ENCODE assay signal across 24 mouse cellular contexts in genomic region chr5:112755581-112755980, GRCm38 (mm10).
DNase-seq lines count a peak whose midpoint lies in the region; ATAC-seq and TF ChIP-seq lines count a peak whose summit lies in the region.
"Had no signal": no experiment of that assay in that cellular context is flagged by ENCODE, and none has a peak within 500 bp of the region (broad histone marks: within the 10 kb centered on the region; RNA-seq: fewer than 3 reads in every experiment).

No protein-coding gene starts in this region.

- peaks cover 5% of the 10 kb centered on the region; the same call in 1 of the 2 replicates for H3K4me1 ChIP-seq in hindbrain, embryonic 14.5 days (replicated peaks; ENCODE audit: control insufficient read depth, insufficient read depth, low read length)
- peaks cover 10% of the 10 kb centered on the region for H3K4me1 ChIP-seq in midbrain, embryonic 15.5 days
- no peaks in the 10 kb centered on the region for H3K4me1 ChIP-seq in liver, embryonic 12.5 days
- H3K4me1 ChIP-seq: embryonic facial prominence, embryonic 15.5 days; liver, embryonic 13.5 days; lung, embryonic 15.5 days had no signal

- WGBS in hindbrain, embryonic 14.5 days: 17% methylated on average over 10 of the region's 10 CpGs
- WGBS in midbrain, embryonic 15.5 days: 19% methylated on average over 10 of the region's 10 CpGs
- WGBS in liver, embryonic 12.5 days (ENCODE audit: insufficient replicate concordance): 20% methylated on average over 10 of the region's 10 CpGs

- H3K36me3 ChIP-seq in hindbrain, embryonic 14.5 days (replicated peaks; ENCODE audit: control insufficient read depth, insufficient read depth): no peaks in the 10 kb centered on the region
- no peaks in the 10 kb centered on the region for H3K36me3 ChIP-seq in midbrain, embryonic 15.5 days (replicated peaks)
- no peaks in the 10 kb centered on the region for H3K36me3 ChIP-seq in liver, embryonic 12.5 days
- H3K36me3 ChIP-seq: embryonic facial prominence, embryonic 15.5 days; forebrain, embryonic 10.5 days; liver, embryonic 13.5 days; lung, embryonic 15.5 days had no signal

- H3K9me3 ChIP-seq in hindbrain, embryonic 14.5 days (ENCODE audit: control insufficient read depth, low read length): no peaks in the 10 kb centered on the region
- H3K9me3 ChIP-seq in midbrain, embryonic 15.5 days: no peaks in the 10 kb centered on the region
- no peaks in the 10 kb centered on the region for H3K9me3 ChIP-seq in liver, embryonic 12.5 days (replicated peaks)
- H3K9me3 ChIP-seq: embryonic facial prominence, embryonic 15.5 days; forebrain, embryonic 10.5 days; lung, embryonic 15.5 days had no signal

- no peak overlapping the region for H3K4me3 ChIP-seq in hindbrain, embryonic 14.5 days (replicated peaks; ENCODE audit: low read length)
- no peak overlapping the region for H3K4me3 ChIP-seq in midbrain, embryonic 15.5 days
- no peak overlapping the region for H3K4me3 ChIP-seq in liver, embryonic 12.5 days
- H3K4me3 ChIP-seq: embryonic facial prominence, embryonic 15.5 days; forebrain, embryonic 10.5 days; layer of hippocampus, adult 2 months; liver, embryonic 13.5 days; lung, embryonic 15.5 days; myocyte had no signal

- no peak for TF ChIP-seq POLR2A in brain, embryonic 14.5 days (IDR thresholded peaks at IDR 0.05; ENCODE audit: borderline replicate concordance, extremely low read depth, insufficient read depth, insufficient read length, poor library complexity, severe bottlenecking)

- no peaks in the 10 kb centered on the region for H3K27me3 ChIP-seq in hindbrain, embryonic 14.5 days (ENCODE audit: control insufficient read depth, insufficient read depth, low read length)
- H3K27me3 ChIP-seq in midbrain, embryonic 15.5 days (replicated peaks): no peaks in the 10 kb centered on the region
- no peaks in the 10 kb centered on the region for H3K27me3 ChIP-seq in liver, embryonic 12.5 days (replicated peaks)
- H3K27me3 ChIP-seq: CH12.LX; embryonic facial prominence, embryonic 15.5 days; liver, embryonic 13.5 days; lung, embryonic 15.5 days had no signal

- no peak overlapping the region for H3K4me2 ChIP-seq in hindbrain, embryonic 14.5 days (replicated peaks)
- no peak overlapping the region for H3K4me2 ChIP-seq in midbrain, embryonic 15.5 days
- H3K4me2 ChIP-seq in liver, embryonic 12.5 days: no peak overlapping the region
- H3K4me2 ChIP-seq: embryonic facial prominence, embryonic 15.5 days; liver, embryonic 13.5 days; lung, embryonic 15.5 days had no signal

- H3K27ac ChIP-seq in hindbrain, embryonic 14.5 days: peak overlapping the region; percentile 22; the same call in 1 of the 2 replicates
- peak overlapping the region; percentile 53; the same call in 1 of the 2 replicates for H3K27ac ChIP-seq in midbrain, embryonic 15.5 days
- H3K27ac ChIP-seq in liver, embryonic 12.5 days: no peak overlapping the region
- H3K27ac ChIP-seq: embryonic facial prominence, embryonic 15.5 days; forebrain, embryonic 10.5 days; layer of hippocampus, adult 2 months; liver, embryonic 13.5 days; lung, embryonic 15.5 days; macrophage; stomach, postnatal 0 days had no signal

- DNase-seq in embryo, embryonic 10 days (ENCODE audit: low spot score): peak; percentile 42
- no peak for DNase-seq in embryo, embryonic 9.5 days (ENCODE audit: extremely low spot score)
- peak; percentile 59 for DNase-seq in brain, embryonic 14.5 days (ENCODE audit: low read depth)
- no peak for DNase-seq in hindbrain, embryonic 14.5 days (ENCODE audit: low spot score)
- no peak for DNase-seq in frontal cortex, adult 2 months (ENCODE audit: extremely low spot score in 1 of 2, low spot score in 1 of 2)
- DNase-seq: adrenal gland, postnatal 25 days; cerebellum, adult 8-10 months; gastrocnemius, postnatal 10 days; heart, postnatal 36 days; kidney, adult 11 months; kidney, postnatal 10 days; liver, embryonic 13.5 days; right cerebral cortex, postnatal 25 days; thymus, postnatal 14 days had no signal

- no peak for TF ChIP-seq CTCF in brain, embryonic 14.5 days (IDR thresholded peaks at IDR 0.05; ENCODE audit: borderline replicate concordance, extremely low read depth, insufficient read depth, insufficient read length)

- no peak overlapping the region; the same call in 1 of the 2 replicates for H3K9ac ChIP-seq in hindbrain, embryonic 14.5 days
- H3K9ac ChIP-seq in midbrain, embryonic 15.5 days: 0 out of 2 replicates have a peak overlapping the region, but pooled peaks have one; percentile 4
- H3K9ac ChIP-seq in liver, embryonic 12.5 days: no peak overlapping the region
- H3K9ac ChIP-seq: embryonic facial prominence, embryonic 15.5 days; liver, embryonic 13.5 days; lung, embryonic 15.5 days had no signal

- no peak for ATAC-seq in hindbrain, embryonic 14.5 days (ENCODE audit: low FRiP score)
- no peak for ATAC-seq in midbrain, embryonic 15.5 days (replicated peaks)
- ATAC-seq in liver, embryonic 12.5 days: no peak

Comparison
In these comparisons a context has a peak if more than half of its experiments do, and no peak if none do; other contexts are left out.
1. DNase-seq: peak in embryo, embryonic 10 days (single experiment) and brain, embryonic 14.5 days (single experiment); none in embryo, embryonic 9.5 days (single experiment), hindbrain, embryonic 14.5 days (single experiment) and frontal cortex, adult 2 months (0 of 2).